Mouse (Mus musculus) kidney, embryonic 15.5 days (tissue): Measurements from ENCODE around the gene Apbb2. TPM values are rescaled to one million over a fixed set of nuclear protein-coding genes. Genes with fewer than 3 reads are reported as not detected.
"Not testable (repeated sequence)": the region's sequence is repeated elsewhere in the genome, so short reads cannot be mapped to it uniquely, and the experiment has no call there.

Source experiments
- ATAC-seq: fragments of 200-750 bp; cut with Nextera tagmentation; replicated peaks from 2 replicates; pipeline ENCODE4 v1.8.0; 2017; ENCODE audit warnings: moderate TSS enrichment; ENCODE audit not compliant: low FRiP score
- H3K27ac ChIP-seq: fragments of 300-500 bp; sonication (generic); 2 replicates; pipeline ENCODE4 v1.5.1; 2015; ENCODE audit warnings: mild to moderate bottlenecking, inconsistent platforms
- H3K27me3 ChIP-seq: fragments of 300-500 bp; sonication (generic); 2 replicates; pipeline ENCODE4 v1.6.1; 2015; ENCODE audit warnings: inconsistent platforms
- H3K36me3 ChIP-seq: fragments of 300-500 bp; sonication (generic); 2 replicates; pipeline ENCODE4 v1.6.1; 2015; ENCODE audit warnings: inconsistent platforms
- H3K4me1 ChIP-seq: fragments of 300-500 bp; sonication (generic); 2 replicates; pipeline ENCODE4 v1.6.1; 2015; ENCODE audit warnings: inconsistent platforms
- H3K4me2 ChIP-seq: fragments of 300-500 bp; sonication (generic); 2 replicates; pipeline ENCODE4 v1.6.1; 2015; ENCODE audit warnings: moderate library complexity, mild to moderate bottlenecking, inconsistent platforms
- H3K4me3 ChIP-seq: fragments of 300-500 bp; sonication (generic); replicated peaks from 2 replicates; pipeline ENCODE4 v1.5.1; 2015; ENCODE audit warnings: mild to moderate bottlenecking, inconsistent platforms
- H3K9ac ChIP-seq: fragments of 300-500 bp; sonication (generic); 2 replicates; pipeline ENCODE4 v1.6.1; 2015; ENCODE audit warnings: mild to moderate bottlenecking, inconsistent platforms
- H3K9me3 ChIP-seq: fragments of 300-500 bp; sonication (generic); replicated peaks from 2 replicates; pipeline ENCODE4 v1.6.1; 2016; ENCODE audit warnings: inconsistent platforms
- WGBS: fragments of 180-500 bp; shearing (Covaris S2); methylation state at CpG from one replicate; pipeline ENCODE4 v1.1.7; 2015; ENCODE audit warnings: mixed read lengths; 5-methylcytosine and 5-hydroxymethylcytosine counted together
- polyA plus RNA-seq: library from polyadenylated mRNA; unstranded; fragments of >200 nt; fragmentation: Nextera tagmentation; extraction: Ambion mirVana; gene quantifications from 2 replicates; pipeline ENCODE4 v1.2.1, GENCODE M21; 2015

The Apbb2 gene
- polyA plus RNA-seq, 1 experiment from 2014 or later = 65.4 TPM

- no peak overlapping the region for H3K27ac ChIP-seq
- WGBS = 94% methylated on average over 4 of the region's 4 CpGs
Measured at GRCm38 (mm10) chr5:66294952-66295351, 323.6 kb downstream of the Apbb2 start.

GRCm38 (mm10) chr5:66294106-66294625, 324.4 kb downstream of the Apbb2 start:
- 73% methylated on average over 11 of the region's 11 CpGs for WGBS
- no peak for ATAC-seq

More at GRCm38 (mm10) chr5:66294952-66295351, 323.6 kb downstream of the Apbb2 start:
- Histone ChIP-seq H3K9me3 (no peaks in the 10 kb centered on the region), H3K4me2 (no peak overlapping the region), H3K27me3 (no peaks in the 10 kb centered on the region), H3K4me3 (no peak overlapping the region), H3K4me1 (no peaks in the 10 kb centered on the region), H3K36me3 (peaks cover 6% of the 10 kb centered on the region; the same call in 1 of the 2 replicates), H3K9ac (no peak overlapping the region)
- ATAC-seq = no peak

GRCm38 (mm10) chr5:66280742-66281141, 337.8 kb downstream of the Apbb2 start:
- Histone ChIP-seq H3K9me3 (no peaks in the 10 kb centered on the region), H3K9ac (no peak overlapping the region), H3K4me3 (no peak overlapping the region), H3K36me3 (no peaks in the 10 kb centered on the region), H3K27me3 (no peaks in the 10 kb centered on the region), H3K4me1 (no peaks in the 10 kb centered on the region), H3K27ac (no peak overlapping the region), H3K4me2 (no peak overlapping the region)
- WGBS = 74% methylated on average over 6 of the region's 6 CpGs
- ATAC-seq = no peak

More at GRCm38 (mm10) chr5:66294106-66294625, 324.4 kb downstream of the Apbb2 start:
- H3K4me1 ChIP-seq = no peaks in the 10 kb centered on the region
- no peak overlapping the region for H3K27ac ChIP-seq
- H3K36me3 ChIP-seq = peaks cover 5% of the 10 kb centered on the region; the same call in 1 of the 2 replicates
- H3K4me3 ChIP-seq = no peak overlapping the region
- H3K9ac ChIP-seq = no peak overlapping the region
- no peaks in the 10 kb centered on the region for H3K27me3 ChIP-seq
- no peaks in the 10 kb centered on the region for H3K9me3 ChIP-seq
- no peak overlapping the region for H3K4me2 ChIP-seq

- Histone ChIP-seq H3K27ac (no peak overlapping the region), H3K4me2 (no peak overlapping the region), H3K9me3 (no peaks in the 10 kb centered on the region), H3K9ac (no peak overlapping the region), H3K4me3 (no peak overlapping the region), H3K4me1 (no peaks in the 10 kb centered on the region), H3K36me3 (no peaks in the 10 kb centered on the region), H3K27me3 (no peaks in the 10 kb centered on the region)
- WGBS = 69% methylated on average over 2 of the region's 2 CpGs
- ATAC-seq = no peak
Measured at GRCm38 (mm10) chr5:66279650-66280049, 338.9 kb downstream of the Apbb2 start.

GRCm38 (mm10) chr5:66274417-66274816, 344.2 kb downstream of the Apbb2 start:
- H3K9me3 ChIP-seq = no peaks in the 10 kb centered on the region
- H3K4me1 ChIP-seq = no peaks in the 10 kb centered on the region
- 71% methylated on average over 3 of the region's 3 CpGs for WGBS
- no peak overlapping the region for H3K9ac ChIP-seq
- H3K4me3 ChIP-seq = no peak overlapping the region
- no peak for ATAC-seq
- no peaks in the 10 kb centered on the region for H3K36me3 ChIP-seq
- H3K27ac ChIP-seq = no peak overlapping the region
- H3K27me3 ChIP-seq = no peaks in the 10 kb centered on the region
- no peak overlapping the region for H3K4me2 ChIP-seq

GRCm38 (mm10) chr5:66271141-66271540, 347.4 kb downstream of the Apbb2 start:
- H3K9me3 ChIP-seq = no peaks in the 10 kb centered on the region
- no peaks in the 10 kb centered on the region for H3K36me3 ChIP-seq
- no peak overlapping the region for H3K4me2 ChIP-seq
- H3K27me3 ChIP-seq = no peaks in the 10 kb centered on the region
- H3K4me1 ChIP-seq = no peaks in the 10 kb centered on the region
- no peak for ATAC-seq
- WGBS = 85% methylated on average over 2 of the region's 2 CpGs
- H3K9ac ChIP-seq = no peak overlapping the region
- H3K4me3 ChIP-seq = no peak overlapping the region
- no peak overlapping the region for H3K27ac ChIP-seq

GRCm38 (mm10) chr5:66269616-66270015, 349.0 kb downstream of the Apbb2 start:
- Histone ChIP-seq H3K4me3 (no peak overlapping the region), H3K9me3 (no peaks in the 10 kb centered on the region), H3K27ac (no peak overlapping the region), H3K4me2 (no peak overlapping the region), H3K36me3 (no peaks in the 10 kb centered on the region), H3K4me1 (no peaks in the 10 kb centered on the region), H3K27me3 (no peaks in the 10 kb centered on the region), H3K9ac (no peak overlapping the region)
- ATAC-seq = no peak
- 76% methylated on average over 7 of the region's 7 CpGs for WGBS

GRCm38 (mm10) chr5:66263398-66263797, 355.2 kb downstream of the Apbb2 start:
- Histone ChIP-seq H3K27me3 (0 out of 2 replicates have a peak, but pooled peaks cover 6% of the 10 kb centered on the region), H3K4me1 (peaks cover 7% of the 10 kb centered on the region; the same call in 1 of the 2 replicates), H3K9ac (no peak overlapping the region), H3K4me3 (no peak overlapping the region), H3K36me3 (no peaks in the 10 kb centered on the region), H3K4me2 (no peak overlapping the region), H3K27ac (no peak overlapping the region), H3K9me3 (no peaks in the 10 kb centered on the region)
- 35% methylated on average over 4 of the region's 4 CpGs for WGBS
- no peak for ATAC-seq

GRCm38 (mm10) chr5:66262475-66262874, 356.1 kb downstream of the Apbb2 start:
- Histone ChIP-seq H3K27ac (no peak overlapping the region), H3K4me3 (no peak overlapping the region), H3K36me3 (no peaks in the 10 kb centered on the region), H3K9ac (no peak overlapping the region), H3K27me3 (0 out of 2 replicates have a peak, but pooled peaks cover 6% of the 10 kb centered on the region), H3K9me3 (no peaks in the 10 kb centered on the region), H3K4me1 (peaks cover 7% of the 10 kb centered on the region; the same call in 1 of the 2 replicates), H3K4me2 (no peak overlapping the region)
- no peak for ATAC-seq
- 75% methylated on average over 2 of the region's 2 CpGs for WGBS

GRCm38 (mm10) chr5:66259756-66260448, 358.7 kb downstream of the Apbb2 start, which contains the start of gene Nsun7:
Gene Nsun7, plus strand, starts transcription at chr5:66259897.
- Histone ChIP-seq H3K4me1 (peaks cover 7% of the 10 kb centered on the region; the same call in 1 of the 2 replicates), H3K4me2 (peak within 1 kb of the TSS; percentile 84), H3K36me3 (no peaks in the 10 kb centered on the region), H3K27ac (no peak within 1 kb of the TSS), H3K27me3 (0 out of 2 replicates have a peak, but pooled peaks cover 6% of the 10 kb centered on the region), H3K9me3 (no peaks in the 10 kb centered on the region), H3K4me3 (peak within 1 kb of the TSS; percentile 59), H3K9ac (peak within 1 kb of the TSS; percentile 33)
- under 1% methylated on average over 44 of the region's 44 CpGs for WGBS
- peak; percentile 84 for ATAC-seq

- H3K27me3 ChIP-seq, H3K27ac ChIP-seq, H3K4me1 ChIP-seq, H3K9me3 ChIP-seq, H3K36me3 ChIP-seq, ATAC-seq: not testable (repeated sequence)
- WGBS = 5% methylated on average over 5 of the region's 5 CpGs
- Histone ChIP-seq H3K9ac (peak overlapping the region; percentile 33; the same call in 1 of the 2 replicates), H3K4me3 (peak overlapping the region; percentile 59), H3K4me2 (peak overlapping the region; percentile 84)
Measured at GRCm38 (mm10) chr5:66259431-66259755, 359.2 kb downstream of the Apbb2 start.

- Histone ChIP-seq H3K27ac (no peak overlapping the region), H3K27me3 (0 out of 2 replicates have a peak, but pooled peaks cover 6% of the 10 kb centered on the region), H3K4me3 (no peak overlapping the region), H3K9ac (no peak overlapping the region), H3K4me1 (peaks cover 7% of the 10 kb centered on the region; the same call in 1 of the 2 replicates), H3K36me3 (no peaks in the 10 kb centered on the region), H3K9me3 (no peaks in the 10 kb centered on the region), H3K4me2 (no peak overlapping the region)
- ATAC-seq = no peak
- WGBS = 78% methylated on average over 2 of the region's 2 CpGs
Measured at GRCm38 (mm10) chr5:66259000-66259399, 359.6 kb downstream of the Apbb2 start.
